Mouse (Mus musculus): ENCODE results near the gene Klc4. TPM values are rescaled to one million over a fixed set of nuclear protein-coding genes. Genes with fewer than 3 reads are reported as not detected.

The Klc4 gene
- total RNA-seq, 4 experiments from 2014 or later: 13.2 to 14.4 (median 13.5) TPM

GRCm38 (mm10) chr17:46621324-46621723, 24.5 kb downstream of the Klc4 start:
- DNase-seq (ENCODE audit: low spot score in 2 of 2): no peak

GRCm38 (mm10) chr17:46619683-46620357, 26.0 kb downstream of the Klc4 start:
- no peak for DNase-seq (ENCODE audit: low spot score in 2 of 2)

GRCm38 (mm10) chr17:46618769-46619682, 26.8 kb downstream of the Klc4 start:
- DNase-seq (ENCODE audit: low spot score in 2 of 2): no peak

GRCm38 (mm10) chr17:46618394-46618768, 27.4 kb downstream of the Klc4 start:
- no peak for DNase-seq (ENCODE audit: low spot score in 2 of 2)

- no peak for DNase-seq (ENCODE audit: low spot score in 2 of 2)
Measured at GRCm38 (mm10) chr17:46617799-46618198, 28.0 kb downstream of the Klc4 start.

- no peak for DNase-seq (ENCODE audit: low spot score in 2 of 2)
Measured at GRCm38 (mm10) chr17:46613229-46613628, 32.6 kb downstream of the Klc4 start.

GRCm38 (mm10) chr17:46612820-46613219, 33.0 kb downstream of the Klc4 start:
- no peak for DNase-seq (ENCODE audit: low spot score in 2 of 2)

- no peak for DNase-seq (ENCODE audit: low spot score in 2 of 2)
Measured at GRCm38 (mm10) chr17:46612189-46612588, 33.6 kb downstream of the Klc4 start.

GRCm38 (mm10) chr17:46611316-46611715, 34.5 kb downstream of the Klc4 start:
- no peak for DNase-seq (ENCODE audit: low spot score in 2 of 2)

GRCm38 (mm10) chr17:46609721-46610514, 35.9 kb downstream of the Klc4 start:
- DNase-seq (ENCODE audit: low spot score in 2 of 2): no peak

GRCm38 (mm10) chr17:46605987-46606386, 39.8 kb downstream of the Klc4 start:
- DNase-seq (ENCODE audit: low spot score in 2 of 2): no peak

- no peak for DNase-seq (ENCODE audit: low spot score in 2 of 2)
Measured at GRCm38 (mm10) chr17:46605126-46605525, 40.7 kb downstream of the Klc4 start.

- no peak for DNase-seq (ENCODE audit: low spot score in 2 of 2)
Measured at GRCm38 (mm10) chr17:46603229-46603628, 42.6 kb downstream of the Klc4 start.

GRCm38 (mm10) chr17:46602212-46602611, 43.6 kb downstream of the Klc4 start:
- DNase-seq (ENCODE audit: low spot score in 2 of 2): no peak

- DNase-seq (ENCODE audit: low spot score in 2 of 2): no peak
Measured at GRCm38 (mm10) chr17:46600569-46600968, 45.3 kb downstream of the Klc4 start.

- no peak for DNase-seq (ENCODE audit: low spot score in 2 of 2)
Measured at GRCm38 (mm10) chr17:46598963-46599362, 46.9 kb downstream of the Klc4 start.

GRCm38 (mm10) chr17:46597956-46598355, 47.9 kb downstream of the Klc4 start:
- no peak for DNase-seq (ENCODE audit: low spot score in 2 of 2)

GRCm38 (mm10) chr17:46595336-46595735, 50.5 kb downstream of the Klc4 start:
- DNase-seq (ENCODE audit: low spot score in 2 of 2): no peak

- DNase-seq (ENCODE audit: low spot score in 2 of 2): no peak
Measured at GRCm38 (mm10) chr17:46594606-46595005, 51.2 kb downstream of the Klc4 start.

GRCm38 (mm10) chr17:46593124-46593523, 52.7 kb downstream of the Klc4 start:
- DNase-seq (ENCODE audit: low spot score in 2 of 2): no peak

GRCm38 (mm10) chr17:46591406-46591805, 54.4 kb downstream of the Klc4 start:
- DNase-seq (ENCODE audit: low spot score in 2 of 2): no peak

GRCm38 (mm10) chr17:46590439-46590838, 55.4 kb downstream of the Klc4 start:
- no peak for DNase-seq (ENCODE audit: low spot score in 2 of 2)
